Comparison of ENCODE assay signal across 8 mouse cellular contexts in the genomic region with DNA sequence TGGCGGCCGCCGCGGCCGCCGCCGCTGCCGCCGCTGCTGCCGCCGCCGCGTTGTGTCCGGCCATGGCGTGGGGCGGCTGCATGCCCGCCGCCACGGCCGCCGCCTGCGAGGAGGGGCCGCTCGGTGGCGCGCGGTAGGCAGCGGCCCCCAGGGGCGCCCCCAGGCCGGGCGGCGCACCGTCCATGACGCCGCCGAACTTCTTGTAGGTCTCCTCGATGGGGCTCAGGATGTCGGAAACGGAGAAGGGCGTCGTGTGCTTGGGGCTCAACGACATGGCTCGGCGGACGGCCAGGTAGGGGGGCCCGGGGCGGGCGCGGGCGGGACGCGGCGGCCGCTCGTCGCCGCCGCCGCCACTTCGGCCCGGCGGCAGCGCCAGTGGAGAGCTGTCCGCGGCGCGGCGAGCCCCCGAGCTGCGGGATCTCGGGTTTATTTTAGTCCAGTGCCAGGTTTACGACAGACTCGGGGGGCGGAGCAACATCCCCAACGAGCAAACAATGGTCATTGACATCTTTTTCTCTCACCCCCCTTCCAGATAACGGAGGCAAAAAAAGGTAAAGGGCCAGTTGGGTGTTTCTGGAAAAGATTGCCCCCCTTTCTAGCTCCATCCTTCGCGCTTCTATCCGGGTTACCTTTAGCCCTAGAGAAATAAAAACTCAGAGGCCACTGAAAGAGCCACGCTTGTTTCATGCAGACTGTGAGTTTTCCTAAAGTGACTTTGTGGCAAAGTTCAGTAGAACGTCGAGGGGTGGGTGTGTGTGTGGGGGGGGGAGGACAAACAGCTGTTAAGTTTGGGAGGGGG. TPM values are rescaled to one million over a fixed set of nuclear protein-coding genes. Genes with fewer than 3 reads are reported as not detected.
A peak's percentile ranks its signal among the peaks of the same experiment; 100 is the strongest.
DNase-seq lines count a peak whose midpoint lies in the region; ATAC-seq and TF ChIP-seq lines count a peak whose summit lies in the region.

TSS of gene Nkx2-4 (minus strand) at position 374 of the 799 bp plus-strand sequence.

- H3K4me1 ChIP-seq in lung, adult 2 months (ENCODE audit: control insufficient read depth, insufficient read depth, low read length), result no peaks in the 10 kb centered on the region
- no peaks in the 10 kb centered on the region for H3K4me1 ChIP-seq in hindbrain, embryonic 11.5 days (replicated peaks; ENCODE audit: control insufficient read depth, insufficient read depth, low read length)
- H3K4me1 ChIP-seq in liver, embryonic 14.5 days (replicated peaks; ENCODE audit: control insufficient read depth in 2 of 2, insufficient read depth in 2 of 2, low read length in 1 of 2), result no peaks in the 10 kb centered on the region
- H3K4me1 ChIP-seq in testis, adult 2 months (ENCODE audit: control insufficient read depth, insufficient read depth, low read length), result peaks cover 3% of the 10 kb centered on the region

- H3K4me3 ChIP-seq in lung, adult 2 months (replicated peaks; ENCODE audit: extremely low read depth, low read depth, low read length), result peak within 1 kb of the TSS; percentile 23
- H3K4me3 ChIP-seq in hindbrain, embryonic 11.5 days (ENCODE audit: low read depth, low read length), result peak within 1 kb of the TSS; percentile 19
- peak within 1 kb of the TSS in 1 of 2 experiments; percentile 29; a peak in 2 of 4 replicates for H3K4me3 ChIP-seq in liver, embryonic 14.5 days (ENCODE audit: insufficient read depth in 1 of 2, low read depth in 2 of 2, low read length in 2 of 2)
- peak within 1 kb of the TSS; percentile 79 for H3K4me3 ChIP-seq in testis, adult 2 months (ENCODE audit: control insufficient read depth, low read depth, low read length)

- no peak within 1 kb of the TSS for H3K27ac ChIP-seq in hindbrain, embryonic 11.5 days (ENCODE audit: low read depth, low read length)
- H3K27ac ChIP-seq in liver, embryonic 14.5 days, result no peak within 1 kb of the TSS
- no peak within 1 kb of the TSS for H3K27ac ChIP-seq in testis, adult 2 months (ENCODE audit: control insufficient read depth, insufficient read depth, low read depth, low read length)

- H3K27me3 ChIP-seq in hindbrain, embryonic 11.5 days (ENCODE audit: control insufficient read depth, insufficient read depth, low read length), result peaks cover 64% of the 10 kb centered on the region
- peaks cover 60% of the 10 kb centered on the region for H3K27me3 ChIP-seq in liver, embryonic 14.5 days (ENCODE audit: control insufficient read depth, insufficient read depth, low read length)
- H3K27me3 ChIP-seq in testis, adult 2 months (ENCODE audit: control insufficient read depth, insufficient read depth, low read length), result peaks cover 2% of the 10 kb centered on the region

- DNase-seq in lung, adult 2 months, result peak; percentile 14
- no peak for DNase-seq in lung, postnatal 25 days (ENCODE audit: low spot score)
- peak; percentile 23 for DNase-seq in embryo, embryonic 10 days (ENCODE audit: low spot score)
- peak; percentile 61 for DNase-seq in hindbrain, embryonic 11.5 days (ENCODE audit: low spot score)
- DNase-seq in liver, embryonic 14.5 days (ENCODE audit: low read depth in 3 of 3, low spot score in 3 of 3), result no peak
- DNase-seq in layer of hippocampus, adult 9-11 months, result no peak
- no peak for DNase-seq in left cerebral cortex, postnatal 4 days

- no peaks in the 10 kb centered on the region for H3K9me3 ChIP-seq in hindbrain, embryonic 11.5 days (ENCODE audit: control insufficient read depth, low read length)
- no peaks in the 10 kb centered on the region for H3K9me3 ChIP-seq in liver, embryonic 14.5 days (ENCODE audit: control insufficient read depth, low read length)

- H3K4me2 ChIP-seq in hindbrain, embryonic 11.5 days (replicated peaks; ENCODE audit: low read depth, low read length), result peak within 1 kb of the TSS; percentile 28
- peak within 1 kb of the TSS; percentile 41 for H3K4me2 ChIP-seq in liver, embryonic 14.5 days (ENCODE audit: low read depth)

- intact Hi-C loops in left cerebral cortex, postnatal 4 days (cut with DNase I), result loop anchor here (10.0 kb wide), 1 partner anchor 100 kb away; no protein-coding TSS in a partner anchor

- no peak for TF ChIP-seq CTCF in lung, adult 2 months (IDR thresholded peaks at IDR 0.05; ENCODE audit: insufficient read depth, low read length)
- no peak for TF ChIP-seq CTCF in liver, embryonic 14.5 days (IDR thresholded peaks at IDR 0.05; ENCODE audit: low read depth)
- no peak for TF ChIP-seq CTCF in testis, adult 2 months (IDR thresholded peaks at IDR 0.05; ENCODE audit: control insufficient read depth, insufficient read depth, insufficient replicate concordance, low read depth, low read length)

- no peaks in the 10 kb centered on the region for H3K36me3 ChIP-seq in hindbrain, embryonic 11.5 days (ENCODE audit: control insufficient read depth, insufficient read depth, low read length)
- H3K36me3 ChIP-seq in liver, embryonic 14.5 days (replicated peaks; ENCODE audit: control insufficient read depth, insufficient read depth, low read depth), result no peaks in the 10 kb centered on the region
- no peaks in the 10 kb centered on the region for H3K36me3 ChIP-seq in testis, adult 2 months (ENCODE audit: control insufficient read depth, insufficient read depth, low read length)

- no peak; the same call in none of the 2 replicates for ATAC-seq in hindbrain, embryonic 11.5 days (ENCODE audit: low FRiP score)
- no peak for ATAC-seq in liver, embryonic 14.5 days (ENCODE audit: insufficient read depth)

- TF ChIP-seq EP300 in liver, embryonic 14.5 days (IDR thresholded peaks at IDR 0.05; ENCODE audit: low read depth), result no peak

- no peak within 1 kb of the TSS for H3K9ac ChIP-seq in hindbrain, embryonic 11.5 days (ENCODE audit: low read depth, low read length)
- no peak within 1 kb of the TSS for H3K9ac ChIP-seq in liver, embryonic 14.5 days (replicated peaks)

- WGBS in lung, adult 2 months, result under 1% methylated on average over 78 of the region's 82 CpGs
- WGBS in hindbrain, embryonic 11.5 days, result under 1% methylated on average over 68 of the region's 82 CpGs
- WGBS in liver, embryonic 14.5 days (ENCODE audit: insufficient replicate concordance), result 1% methylated on average over 74 of the region's 82 CpGs

- TF ChIP-seq POLR2A in lung, adult 2 months (IDR thresholded peaks at IDR 0.05; ENCODE audit: borderline replicate concordance, extremely low read depth, low read depth, low read length), result no peak
- no peak for TF ChIP-seq POLR2A in testis, adult 2 months (IDR thresholded peaks at IDR 0.05; ENCODE audit: control insufficient read depth, low read depth, low read length)

RNA-seq across cellular contexts. Expression of gene Nkx2-4, which starts in this region (rescaled TPM):
- 0.06 TPM in 1 of 2 replicates, not detected in the other for polyA plus RNA-seq in lung, adult 2 months (2012; rRNA removed)
- polyA plus RNA-seq in hindbrain, embryonic 11.5 days (2014; fragmentation: Nextera tagmentation; extraction: Ambion mirVana), result 0.11 TPM in 1 of 2 replicates, not detected in the other
- polyA plus RNA-seq in liver, embryonic 14.5 days (2012; rRNA removed), result not detected in 2 replicates
- polyA plus RNA-seq in liver, embryonic 14.5 days (2014; fragmentation: Nextera tagmentation; extraction: Ambion mirVana), result not detected in 2 replicates
- polyA plus RNA-seq in testis, adult 2 months (2012; rRNA removed), result 1.5 and 1.8 TPM in 2 replicates
- not detected for total RNA-seq in left cerebral cortex, postnatal 4 days (2021)

Comparison
In these comparisons a context has a peak if more than half of its experiments do, and no peak if none do; other contexts are left out.
1. Peak in DNase-seq and H3K4me3 ChIP-seq in lung, adult 2 months; RNA of the gene not detected or under 1 TPM.
2. Peak in DNase-seq, H3K4me3 ChIP-seq and H3K4me2 ChIP-seq in hindbrain, embryonic 11.5 days; RNA of the gene not detected or under 1 TPM.